Mouse (Mus musculus) forebrain, embryonic 13.5 days (tissue): Measurements from ENCODE around the gene Wfdc15a. TPM values are rescaled to one million over a fixed set of nuclear protein-coding genes. Genes with fewer than 3 reads are reported as not detected.

ENCODE experiments used
- ATAC-seq: fragments of 200-750 bp; cut with Nextera tagmentation; 2 replicates; pipeline ENCODE4 v1.8.0; 2017
- H3K27ac ChIP-seq: fragments of 300-500 bp; sonication (generic); 2 replicates; pipeline ENCODE4 v1.5.1; 2015; ENCODE audit warnings: inconsistent platforms, mild to moderate bottlenecking, moderate library complexity
- H3K27me3 ChIP-seq: fragments of 300-500 bp; sonication (generic); 2 replicates; pipeline ENCODE4 v1.6.1; 2015; ENCODE audit warnings: mild to moderate bottlenecking, inconsistent platforms
- H3K36me3 ChIP-seq: fragments of 300-500 bp; sonication (generic); 2 replicates; pipeline ENCODE4 v1.6.1; 2015; ENCODE audit warnings: mild to moderate bottlenecking, inconsistent platforms; ENCODE audit not compliant: poor library complexity, severe bottlenecking
- H3K4me1 ChIP-seq: fragments of 300-500 bp; sonication (generic); 2 replicates; pipeline ENCODE4 v1.6.1; 2015; ENCODE audit warnings: inconsistent platforms
- H3K4me2 ChIP-seq: fragments of 300-500 bp; sonication (generic); 2 replicates; pipeline ENCODE4 v1.6.1; 2015; ENCODE audit warnings: inconsistent platforms, mild to moderate bottlenecking, moderate library complexity
- H3K4me3 ChIP-seq: fragments of 300-500 bp; sonication (generic); 2 replicates; pipeline ENCODE4 v1.5.1; 2015; ENCODE audit warnings: mild to moderate bottlenecking, inconsistent platforms
- H3K9ac ChIP-seq: fragments of 300-500 bp; sonication (generic); 2 replicates; pipeline ENCODE4 v1.6.1; 2015; ENCODE audit warnings: mild to moderate bottlenecking, inconsistent platforms
- H3K9me3 ChIP-seq: fragments of 300-500 bp; sonication (generic); replicated peaks from 2 replicates; pipeline ENCODE4 v1.6.1; 2016; ENCODE audit warnings: inconsistent platforms
- WGBS: fragments of 180-500 bp; shearing (Covaris S2); methylation state at CpG from one replicate; pipeline ENCODE4 v1.1.7; 2015; 5-methylcytosine and 5-hydroxymethylcytosine counted together
- polyA plus RNA-seq: library from polyadenylated mRNA; unstranded; fragments of >200 nt; fragmentation: Nextera tagmentation; extraction: Ambion mirVana; gene quantifications from 2 replicates; pipeline ENCODE4 v1.2.1, GENCODE M21; 2015

The Wfdc15a gene
- polyA plus RNA-seq, 1 experiment from 2014 or later: not detected

DNA sequence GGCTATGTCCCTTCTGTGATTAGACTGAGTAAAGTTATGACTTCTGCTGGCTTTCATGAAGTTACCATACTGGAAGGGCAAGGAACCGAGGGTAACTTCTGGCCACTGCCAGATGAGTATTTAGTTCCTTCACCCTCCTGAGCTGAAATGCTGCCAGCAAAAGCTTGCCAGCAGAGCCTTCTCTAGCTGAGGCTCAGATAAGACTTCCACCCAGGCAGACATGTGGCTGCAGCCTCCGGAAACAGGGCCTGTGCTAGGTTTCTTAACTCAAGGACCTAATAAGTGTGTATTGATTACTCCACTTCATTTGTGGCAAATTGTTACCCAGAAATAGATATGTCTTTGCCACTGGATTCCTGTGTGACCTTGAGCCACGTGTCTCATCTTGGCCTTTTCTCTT is 26.5 kb downstream of the Wfdc15a start:
- H3K4me1 ChIP-seq: peaks cover 20% of the 10 kb centered on the region
- H3K9ac ChIP-seq: no peak overlapping the region
- no peak for ATAC-seq
- 81% methylated on average over 3 of the region's 3 CpGs for WGBS
- H3K4me3 ChIP-seq: no peak overlapping the region
- no peaks in the 10 kb centered on the region for H3K9me3 ChIP-seq
- no peak overlapping the region for H3K27ac ChIP-seq
- no peak overlapping the region for H3K4me2 ChIP-seq
- H3K36me3 ChIP-seq: no peaks in the 10 kb centered on the region
- peaks cover 45% of the 10 kb centered on the region for H3K27me3 ChIP-seq

DNA sequence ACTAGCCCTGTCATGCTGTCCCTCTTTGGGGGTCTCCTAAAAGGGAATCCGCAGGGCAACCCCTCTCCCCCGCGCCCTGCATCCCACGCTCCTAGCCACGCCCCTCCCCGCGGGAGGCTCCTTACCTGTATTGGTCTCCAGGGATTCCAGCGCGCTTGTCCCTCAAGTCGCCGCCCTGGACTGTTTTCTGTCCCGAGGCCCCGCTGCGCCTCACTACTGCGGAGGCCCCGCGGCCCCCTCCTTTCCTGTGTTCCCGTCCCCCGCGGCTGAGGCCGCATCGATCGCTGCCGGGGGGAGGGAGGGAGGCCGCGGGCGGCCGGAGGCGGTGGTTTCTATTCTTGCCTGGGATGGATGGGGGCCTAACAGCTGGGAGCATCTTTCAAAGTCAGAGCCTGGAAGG is 29.0 kb downstream of the Wfdc15a start, which contains the start of gene Kcns1:
Gene Kcns1 (minus strand): TSS at position 212 of the 400 bp plus-strand sequence.
- peak within 1 kb of the TSS; percentile 48 for H3K9ac ChIP-seq
- 2% methylated on average over 29 of the region's 29 CpGs for WGBS
- no peak for ATAC-seq
- H3K4me2 ChIP-seq: peak within 1 kb of the TSS; percentile 66
- H3K4me3 ChIP-seq: peak within 1 kb of the TSS; percentile 38
- H3K36me3 ChIP-seq: no peaks in the 10 kb centered on the region
- peaks cover 28% of the 10 kb centered on the region for H3K4me1 ChIP-seq
- H3K9me3 ChIP-seq: no peaks in the 10 kb centered on the region
- no peak within 1 kb of the TSS for H3K27ac ChIP-seq
- H3K27me3 ChIP-seq: peaks cover 70% of the 10 kb centered on the region

DNA sequence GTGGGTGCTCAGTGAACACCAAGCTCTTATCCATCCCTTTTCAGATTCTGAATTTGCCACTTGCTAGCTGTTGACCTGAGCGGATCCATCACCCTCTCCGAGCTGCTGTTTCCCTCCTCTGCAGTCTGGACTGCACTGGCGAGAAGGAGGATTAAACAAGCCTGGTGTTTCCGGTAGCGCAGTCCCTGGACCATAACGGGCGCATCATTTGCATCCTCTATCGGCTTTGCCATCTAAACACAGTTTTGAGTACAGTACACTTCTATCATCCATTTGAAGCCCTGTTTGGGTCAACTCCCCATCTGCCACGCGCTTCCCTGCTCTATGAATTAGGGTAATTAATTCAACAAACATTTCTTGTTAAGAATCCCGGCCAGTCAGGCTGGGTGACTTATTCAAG is 29.6 kb downstream of the Wfdc15a start:
- WGBS: 1% methylated on average over 11 of the region's 11 CpGs
- Histone ChIP-seq H3K9me3 (no peaks in the 10 kb centered on the region), H3K4me1 (peaks cover 28% of the 10 kb centered on the region), H3K27ac (no peak overlapping the region), H3K36me3 (no peaks in the 10 kb centered on the region), H3K9ac (no peak overlapping the region), H3K27me3 (peaks cover 76% of the 10 kb centered on the region), H3K4me2 (peak overlapping the region; percentile 66), H3K4me3 (peak overlapping the region; percentile 38)
- no peak for ATAC-seq

DNA sequence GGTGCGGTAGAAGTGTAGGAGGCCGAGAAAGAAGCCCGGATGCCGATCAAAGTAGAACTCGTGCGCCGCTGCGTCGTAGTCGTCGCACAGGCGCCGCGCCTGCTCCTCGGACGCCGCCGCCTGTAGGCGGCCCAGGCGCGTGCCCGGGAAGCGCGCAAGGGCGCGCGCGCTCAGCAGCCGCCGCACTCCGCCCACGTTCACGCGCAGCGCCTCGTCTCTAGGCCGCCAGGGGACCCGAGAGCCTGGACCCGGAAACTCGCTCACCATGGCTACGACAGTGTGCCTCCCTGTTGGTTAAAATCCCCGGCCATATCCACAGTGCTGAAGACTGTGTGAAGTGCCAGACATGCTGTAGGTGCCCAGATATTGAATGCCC is 31.4 kb downstream of the Wfdc15a start:
- H3K36me3 ChIP-seq: no peaks in the 10 kb centered on the region
- peak overlapping the region; percentile 35 for H3K4me3 ChIP-seq
- peak overlapping the region; percentile 55 for H3K4me2 ChIP-seq
- H3K27ac ChIP-seq: no peak overlapping the region
- H3K27me3 ChIP-seq: peaks cover 81% of the 10 kb centered on the region
- H3K9ac ChIP-seq: no peak overlapping the region
- ATAC-seq: peak; percentile 63
- H3K9me3 ChIP-seq: no peaks in the 10 kb centered on the region
- WGBS: 12% methylated on average over 42 of the region's 42 CpGs
- peaks cover 28% of the 10 kb centered on the region for H3K4me1 ChIP-seq

DNA sequence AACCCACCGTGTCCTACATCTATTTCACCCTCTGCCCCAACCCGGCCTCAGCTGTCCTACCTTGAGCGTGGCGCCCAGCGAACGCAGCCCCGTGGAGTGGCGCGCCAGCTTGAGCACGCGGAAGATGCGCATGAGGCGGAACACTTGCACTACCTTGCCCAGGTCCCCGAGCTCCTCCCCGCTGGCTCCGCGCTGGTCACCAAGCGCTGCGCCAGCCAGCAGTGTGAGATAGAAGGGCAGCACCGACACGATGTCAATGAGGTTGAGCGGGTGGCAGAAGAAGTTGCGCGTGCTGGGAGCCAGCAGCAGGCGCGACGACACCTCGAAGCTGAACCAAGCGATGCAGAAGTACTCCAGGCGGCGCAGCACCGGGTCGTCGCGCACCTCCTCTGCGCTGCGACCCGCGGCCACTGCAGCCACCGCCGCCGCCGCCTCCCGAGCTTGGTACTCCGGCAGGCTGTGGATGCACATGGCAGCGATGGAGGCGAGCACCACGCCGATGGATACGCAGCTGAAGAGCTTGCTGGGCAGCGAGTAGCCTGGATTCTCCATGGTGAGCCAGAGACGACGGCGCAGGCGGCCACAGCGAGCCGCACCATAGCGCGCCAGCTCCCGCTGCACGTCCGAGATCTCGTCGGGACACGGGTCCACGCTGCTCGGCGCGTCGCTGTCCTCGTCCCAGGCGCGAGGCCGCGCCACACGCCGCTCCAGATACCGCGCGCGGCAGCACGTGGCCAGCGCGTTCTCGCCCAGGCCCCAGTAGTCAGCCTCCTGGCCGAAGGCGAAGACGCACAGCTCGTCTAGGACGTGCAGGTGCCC is 32.0 kb downstream of the Wfdc15a start:
- Histone ChIP-seq H3K36me3 (no peaks in the 10 kb centered on the region), H3K9me3 (no peaks in the 10 kb centered on the region), H3K4me1 (peaks cover 28% of the 10 kb centered on the region), H3K27ac (no peak overlapping the region), H3K4me3 (peak overlapping the region; percentile 35), H3K4me2 (peak overlapping the region; percentile 55), H3K27me3 (peaks cover 79% of the 10 kb centered on the region), H3K9ac (no peak overlapping the region)
- peak; percentile 67 for ATAC-seq
- 10% methylated on average over 90 of the region's 90 CpGs for WGBS

DNA sequence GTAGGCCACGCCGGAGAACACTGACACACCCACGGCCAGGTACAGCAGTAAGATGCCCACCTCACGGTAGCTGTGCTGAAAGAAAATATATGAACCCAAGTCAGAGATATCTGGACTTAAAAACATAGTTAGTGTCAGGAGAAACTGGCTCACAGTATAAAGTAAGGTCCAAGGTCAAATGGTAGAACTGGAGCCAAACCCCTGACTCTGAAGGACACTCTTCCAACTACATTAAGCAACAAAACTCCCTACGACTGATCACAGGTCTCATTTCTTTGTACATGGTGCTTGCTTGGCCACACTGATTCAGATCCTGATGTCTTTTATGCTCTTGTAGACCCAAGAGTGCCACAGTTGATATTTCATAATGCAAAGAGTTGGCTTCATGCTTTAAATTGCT is 35.0 kb downstream of the Wfdc15a start:
- Histone ChIP-seq H3K4me3 (no peak overlapping the region), H3K9ac (no peak overlapping the region), H3K4me1 (peaks cover 12% of the 10 kb centered on the region), H3K27ac (no peak overlapping the region), H3K36me3 (no peaks in the 10 kb centered on the region), H3K9me3 (no peaks in the 10 kb centered on the region), H3K4me2 (no peak overlapping the region), H3K27me3 (peaks cover 51% of the 10 kb centered on the region)
- ATAC-seq: no peak
- 93% methylated on average over 5 of the region's 5 CpGs for WGBS

DNA sequence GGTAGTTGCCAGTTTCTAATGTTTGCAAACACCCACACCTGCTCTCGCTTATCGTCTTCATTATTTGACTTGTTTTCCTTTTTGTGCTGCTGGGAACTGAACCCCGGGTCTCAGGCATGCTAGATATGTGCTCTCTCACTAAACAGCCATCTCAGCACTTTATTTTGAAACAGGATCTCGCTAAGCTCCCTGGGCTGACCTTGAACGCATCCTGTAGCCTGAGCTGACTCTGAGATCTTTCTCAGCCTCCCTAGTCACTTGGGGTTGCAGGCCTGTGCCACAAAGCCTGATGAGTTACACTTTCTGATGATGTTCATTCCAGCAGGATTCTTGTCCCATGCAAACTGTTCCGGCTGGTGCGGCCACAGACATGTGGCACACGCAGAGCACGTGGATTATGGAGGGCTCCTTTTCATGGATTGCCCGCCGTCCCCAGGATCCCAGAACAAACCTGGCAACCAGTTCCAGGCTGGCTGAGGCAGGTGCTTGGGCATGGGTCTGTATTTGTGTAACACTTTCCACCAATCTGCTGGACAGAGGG is 38.3 kb downstream of the Wfdc15a start:
- no peak overlapping the region for H3K27ac ChIP-seq
- ATAC-seq: no peak
- H3K27me3 ChIP-seq: peaks cover 18% of the 10 kb centered on the region
- no peak overlapping the region for H3K4me2 ChIP-seq
- no peak overlapping the region for H3K4me3 ChIP-seq
- H3K36me3 ChIP-seq: peaks cover 5% of the 10 kb centered on the region; the same call in 1 of the 2 replicates
- 90% methylated on average over 11 of the region's 11 CpGs for WGBS
- no peaks in the 10 kb centered on the region for H3K4me1 ChIP-seq
- H3K9me3 ChIP-seq: no peaks in the 10 kb centered on the region
- no peak overlapping the region for H3K9ac ChIP-seq

DNA sequence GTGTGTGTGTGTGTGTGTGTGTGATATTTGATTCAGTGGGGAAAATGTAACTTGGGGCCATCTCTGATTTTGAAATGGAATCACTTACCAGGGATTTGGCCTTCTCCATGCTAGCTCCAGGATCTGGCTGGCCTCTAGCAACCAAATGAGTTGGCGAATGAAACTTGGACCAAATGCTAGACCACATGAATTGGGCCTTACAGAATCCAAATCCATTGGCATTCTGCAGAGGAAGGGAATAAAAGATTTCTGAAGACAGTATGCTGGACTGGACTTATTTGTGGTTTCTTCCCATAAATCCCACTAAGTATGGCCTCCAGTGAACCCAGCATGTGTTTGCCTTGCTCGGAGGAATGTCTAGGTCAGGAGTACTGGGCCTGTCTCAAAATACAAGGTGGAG is 41.1 kb downstream of the Wfdc15a start:
- H3K4me2 ChIP-seq: no peak overlapping the region
- H3K27me3 ChIP-seq: no peaks in the 10 kb centered on the region
- H3K36me3 ChIP-seq: peaks cover 20% of the 10 kb centered on the region
- no peaks in the 10 kb centered on the region for H3K4me1 ChIP-seq
- ATAC-seq: no peak
- H3K9me3 ChIP-seq: no peaks in the 10 kb centered on the region
- no peak overlapping the region for H3K9ac ChIP-seq
- no peak overlapping the region for H3K4me3 ChIP-seq
- H3K27ac ChIP-seq: no peak overlapping the region
- 100% methylated on average over 2 of the region's 2 CpGs for WGBS

DNA sequence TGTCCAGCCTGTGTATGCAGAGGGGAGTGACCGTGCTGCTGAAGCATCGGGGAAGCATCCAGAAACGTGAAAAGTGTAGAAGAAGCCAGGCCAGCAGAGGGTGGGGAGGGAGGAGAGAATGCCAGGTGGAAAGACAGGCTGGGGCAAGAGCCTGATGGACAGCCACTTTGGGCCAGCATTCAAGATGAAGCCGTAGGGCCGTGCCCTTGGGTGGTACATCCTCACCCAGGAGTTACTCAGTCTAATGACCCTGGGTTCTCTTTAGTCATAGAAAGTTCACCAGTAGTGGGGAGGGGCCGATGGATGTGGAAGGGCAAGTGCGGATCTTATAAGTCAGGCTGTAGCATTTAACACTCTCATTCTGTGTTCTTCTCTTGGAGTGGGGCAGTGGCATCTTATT is 43.8 kb downstream of the Wfdc15a start:
- no peak overlapping the region for H3K27ac ChIP-seq
- no peaks in the 10 kb centered on the region for H3K9me3 ChIP-seq
- no peak overlapping the region for H3K4me2 ChIP-seq
- ATAC-seq: no peak
- H3K4me1 ChIP-seq: no peaks in the 10 kb centered on the region
- H3K4me3 ChIP-seq: no peak overlapping the region
- WGBS: 85% methylated on average over 7 of the region's 7 CpGs
- H3K9ac ChIP-seq: no peak overlapping the region
- peaks cover 47% of the 10 kb centered on the region for H3K36me3 ChIP-seq
- no peaks in the 10 kb centered on the region for H3K27me3 ChIP-seq

DNA sequence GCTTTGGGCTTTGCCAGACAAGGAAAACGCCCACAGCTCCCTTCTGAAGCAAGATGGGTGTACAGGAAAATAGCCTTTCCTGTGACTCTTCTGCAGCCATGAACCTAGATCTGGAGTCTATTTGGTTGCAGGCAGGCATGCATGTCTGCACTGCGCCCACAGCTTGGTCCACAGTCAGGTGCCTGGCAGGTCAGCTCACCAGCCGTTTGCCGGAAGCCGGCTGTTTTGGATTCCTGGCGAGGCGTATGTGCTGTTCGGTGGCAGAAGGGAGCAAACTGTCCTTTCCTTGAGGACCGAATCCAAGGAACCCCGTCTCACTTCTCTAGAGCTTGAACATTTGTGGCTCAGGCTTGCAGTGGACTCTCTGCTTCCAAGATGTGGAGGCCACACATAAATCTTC is 45.9 kb downstream of the Wfdc15a start:
- H3K36me3 ChIP-seq: peaks cover 47% of the 10 kb centered on the region
- no peak overlapping the region for H3K9ac ChIP-seq
- no peak for ATAC-seq
- 94% methylated on average over 10 of the region's 10 CpGs for WGBS
- H3K27me3 ChIP-seq: no peaks in the 10 kb centered on the region
- H3K4me1 ChIP-seq: no peaks in the 10 kb centered on the region; the same call in 1 of the 2 replicates
- no peak overlapping the region for H3K4me3 ChIP-seq
- no peaks in the 10 kb centered on the region for H3K9me3 ChIP-seq
- H3K4me2 ChIP-seq: no peak overlapping the region
- no peak overlapping the region for H3K27ac ChIP-seq

DNA sequence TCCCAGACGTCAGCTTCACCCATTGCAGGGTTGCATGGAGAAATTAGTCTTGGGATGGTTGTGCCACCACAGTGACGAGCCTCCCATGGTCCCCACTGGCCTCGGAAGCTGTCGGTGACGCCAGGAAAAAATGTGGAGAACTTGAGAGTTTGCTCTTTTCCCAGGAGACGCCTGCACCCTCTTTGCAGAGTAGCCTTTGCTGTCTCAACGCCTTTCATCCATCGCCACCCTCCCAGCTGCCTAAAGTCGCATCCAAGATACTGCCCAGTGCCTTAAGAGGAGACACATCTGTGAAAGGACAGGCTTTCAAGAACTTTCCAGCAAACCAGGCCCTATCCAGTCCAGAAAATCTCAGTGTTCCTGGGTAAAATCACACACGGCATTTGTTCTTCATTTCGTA is 47.6 kb downstream of the Wfdc15a start:
- no peaks in the 10 kb centered on the region for H3K27me3 ChIP-seq
- H3K4me1 ChIP-seq: no peaks in the 10 kb centered on the region; the same call in 1 of the 2 replicates
- H3K4me3 ChIP-seq: no peak overlapping the region
- H3K4me2 ChIP-seq: no peak overlapping the region
- no peaks in the 10 kb centered on the region for H3K9me3 ChIP-seq
- WGBS: 94% methylated on average over 11 of the region's 11 CpGs
- no peak for ATAC-seq
- peaks cover 47% of the 10 kb centered on the region for H3K36me3 ChIP-seq
- H3K9ac ChIP-seq: no peak overlapping the region
- no peak overlapping the region for H3K27ac ChIP-seq

DNA sequence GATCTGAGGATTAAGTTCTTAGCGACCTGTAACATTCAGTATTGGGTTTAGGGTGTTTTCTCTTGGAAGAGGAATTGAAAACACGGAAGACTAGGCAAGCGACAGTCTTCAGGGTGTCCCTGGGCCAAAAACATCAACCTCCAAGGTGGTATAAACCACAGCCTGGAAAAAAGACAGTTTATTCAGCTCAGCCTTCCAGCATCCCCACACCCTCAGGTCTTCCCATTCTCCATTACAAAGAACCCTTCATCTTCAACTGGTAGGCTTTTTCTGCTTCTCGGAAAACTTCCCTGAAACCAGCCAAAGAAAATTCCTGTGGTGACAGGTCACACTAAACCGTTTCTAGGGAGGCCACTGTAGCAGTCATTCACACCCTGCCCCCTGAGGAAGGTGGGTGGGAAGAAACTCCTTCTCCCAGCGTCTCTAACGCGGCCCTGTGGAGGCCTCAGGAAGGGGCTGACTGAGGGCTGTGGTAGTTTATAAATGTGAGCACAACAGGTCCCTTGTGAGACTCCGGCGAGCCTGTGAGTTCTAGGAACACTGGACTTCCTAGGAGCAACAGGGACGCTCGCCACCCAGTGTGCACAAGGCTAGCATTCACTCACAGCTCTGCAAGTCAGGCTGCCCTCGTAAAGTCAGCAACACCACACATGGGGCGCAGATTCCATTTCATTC is 49.7 kb downstream of the Wfdc15a start:
- Histone ChIP-seq H3K27me3 (no peaks in the 10 kb centered on the region), H3K9me3 (no peaks in the 10 kb centered on the region), H3K4me1 (no peaks in the 10 kb centered on the region; the same call in 1 of the 2 replicates), H3K27ac (no peak overlapping the region), H3K4me3 (no peak overlapping the region), H3K36me3 (peaks cover 47% of the 10 kb centered on the region), H3K4me2 (no peak overlapping the region), H3K9ac (no peak overlapping the region)
- 60% methylated on average over 14 of the region's 14 CpGs for WGBS
- ATAC-seq: no peak
